Mouse (Mus musculus): ENCODE data around the gene Itga9. TPM values are rescaled to one million over a fixed set of nuclear protein-coding genes. Genes with fewer than 3 reads are reported as not detected.
"Not testable (repeated sequence)": the region's sequence is repeated elsewhere in the genome, so short reads cannot be mapped to it uniquely, and the experiment has no call there.

The Itga9 gene
- polyA plus RNA-seq, 1 experiment = 8.2 TPM

GRCm38 (mm10) chr9:118600393-118600792, 6.1 kb upstream of the Itga9 start:
- 90% methylated on average over 3 of the region's 3 CpGs for WGBS
- DNase-seq (ENCODE audit: low read depth, low spot score) = not testable (repeated sequence)

- WGBS = 75% methylated on average over 5 of the region's 5 CpGs
- no peak for DNase-seq (ENCODE audit: low read depth, low spot score)
These were observed 3.9 kb upstream of the Itga9 start for GRCm38 (mm10) chr9:118602576-118602975.

GRCm38 (mm10) chr9:118606817-118607371, 404 bp downstream of the Itga9 start:
- WGBS = 1% methylated on average over 67 of the region's 68 CpGs
- DNase-seq (ENCODE audit: low read depth, low spot score) = no peak

GRCm38 (mm10) chr9:118607701-118608401, 1.4 kb downstream of the Itga9 start:
- WGBS = 47% methylated on average over 16 of the region's 16 CpGs
- no peak for DNase-seq (ENCODE audit: low read depth, low spot score)

GRCm38 (mm10) chr9:118608556-118608955, 2.1 kb downstream of the Itga9 start:
- no peak for DNase-seq (ENCODE audit: low read depth, low spot score)
- WGBS = 50% methylated on average over 4 of the region's 4 CpGs

GRCm38 (mm10) chr9:118610060-118610459, 3.6 kb downstream of the Itga9 start:
- WGBS = 51% methylated on average over 10 of the region's 10 CpGs
- DNase-seq (ENCODE audit: low read depth, low spot score) = no peak

GRCm38 (mm10) chr9:118611111-118611541, 4.6 kb downstream of the Itga9 start:
- 42% methylated on average over 14 of the region's 14 CpGs for WGBS
- no peak for DNase-seq (ENCODE audit: low read depth, low spot score)

GRCm38 (mm10) chr9:118611958-118612581, 5.6 kb downstream of the Itga9 start:
- 33% methylated on average over 20 of the region's 20 CpGs for WGBS
- DNase-seq (ENCODE audit: low read depth, low spot score) = no peak

GRCm38 (mm10) chr9:118617237-118617636, 10.7 kb downstream of the Itga9 start:
- no peak for DNase-seq (ENCODE audit: low read depth, low spot score)
- WGBS = 31% methylated on average over 5 of the region's 5 CpGs

GRCm38 (mm10) chr9:118618732-118619250, 12.3 kb downstream of the Itga9 start:
- WGBS = 69% methylated on average over 3 of the region's 3 CpGs
- DNase-seq (ENCODE audit: low read depth, low spot score) = no peak

- no peak for DNase-seq (ENCODE audit: low read depth, low spot score)
- WGBS = 42% methylated on average over 4 of the region's 4 CpGs
These were observed 14.3 kb downstream of the Itga9 start for GRCm38 (mm10) chr9:118620807-118621206.

- DNase-seq (ENCODE audit: low read depth, low spot score) = no peak
- 79% methylated on average over 6 of the region's 6 CpGs for WGBS
These were observed 15.2 kb downstream of the Itga9 start for GRCm38 (mm10) chr9:118621691-118622090.

GRCm38 (mm10) chr9:118622376-118623166, 16.1 kb downstream of the Itga9 start:
- 45% methylated on average over 18 of the region's 18 CpGs for WGBS
- no peak for DNase-seq (ENCODE audit: low read depth, low spot score)

- DNase-seq (ENCODE audit: low read depth, low spot score) = no peak
- WGBS = 67% methylated on average over 9 of the region's 9 CpGs
These were observed 17.0 kb downstream of the Itga9 start for GRCm38 (mm10) chr9:118623483-118623882.

GRCm38 (mm10) chr9:118624146-118624545, 17.7 kb downstream of the Itga9 start:
- DNase-seq (ENCODE audit: low read depth, low spot score) = no peak
- 68% methylated on average over 7 of the region's 7 CpGs for WGBS

GRCm38 (mm10) chr9:118629763-118630379, 23.4 kb downstream of the Itga9 start:
- DNase-seq (ENCODE audit: low read depth, low spot score) = no peak
- WGBS = 28% methylated on average over 6 of the region's 6 CpGs

- no peak for DNase-seq (ENCODE audit: low read depth, low spot score)
- WGBS = 78% methylated on average over 6 of the region's 6 CpGs
These were observed 25.6 kb downstream of the Itga9 start for GRCm38 (mm10) chr9:118631775-118632757.

GRCm38 (mm10) chr9:118632758-118633143, 26.3 kb downstream of the Itga9 start:
- 49% methylated on average over 14 of the region's 14 CpGs for WGBS
- DNase-seq (ENCODE audit: low read depth, low spot score) = no peak
